Mouse (Mus musculus) CH12.LX (cell line): ENCODE data around the gene Zmynd8.

Experiments
- CTCF ChIP-seq, 2 experiments: IDR thresholded peaks in 1 of 2; conservative IDR thresholded peaks in 1 of 2; 2 replicates each; pipeline ENCODE4 v1.5.1; 2011 to 2012; ENCODE audit warnings: low read depth in 2 of 2, low read length in 2 of 2, improper control_type of control experiment in 1 of 2, inconsistent platforms in 1 of 2, mild to moderate bottlenecking in 1 of 2, moderate library complexity in 1 of 2
- EP300 ChIP-seq: IDR thresholded peaks from 2 replicates; pipeline ENCODE4 v1.6.1; 2011; ENCODE audit warnings: low read length, improper control_type of control experiment
- GABPA ChIP-seq: IDR thresholded peaks from 2 replicates; pipeline ENCODE4 v1.6.1; 2012; ENCODE audit warnings: low read depth, low read length, improper control_type of control experiment, inconsistent platforms; ENCODE audit not compliant: insufficient replicate concordance
- ZKSCAN1 ChIP-seq: IDR thresholded peaks from 2 replicates; pipeline ENCODE4 v1.6.1; 2012; ENCODE audit warnings: low read depth, inconsistent platforms, low read length, improper control_type of control experiment, borderline replicate concordance
- ZNF384 ChIP-seq: IDR thresholded peaks from 2 replicates; pipeline ENCODE4 v1.6.1; 2012; ENCODE audit warnings: low read depth, low read length, improper control_type of control experiment, inconsistent platforms

DNA sequence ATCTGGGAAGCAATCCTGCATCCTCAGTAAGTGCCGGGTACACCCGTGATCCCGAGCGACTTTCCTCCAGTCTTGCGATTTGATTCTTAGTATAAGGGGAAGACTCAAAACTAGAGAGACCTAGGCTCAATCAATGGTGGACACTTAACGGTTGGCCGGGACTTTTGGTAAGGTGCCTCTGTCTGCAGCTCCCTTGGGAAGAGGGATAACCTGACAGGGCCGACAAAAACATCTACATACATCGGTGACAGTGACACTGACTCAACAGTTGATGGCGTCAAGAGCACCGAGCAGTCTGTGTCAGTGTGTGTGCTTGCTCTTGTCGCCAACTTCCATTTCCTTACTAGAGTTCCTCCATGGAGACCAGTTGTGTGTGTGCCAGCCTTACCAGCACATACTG lies 77.1 kb downstream of the Zmynd8 start:
- no peak for TF ChIP-seq EP300
- TF ChIP-seq CTCF (conservative IDR thresholded peaks at IDR 0.05 in 1 of 2, IDR thresholded peaks at IDR 0.05 in 1 of 2; ENCODE audit: low read depth in 2 of 2, low read length in 2 of 2): no peak
- no peak for TF ChIP-seq ZKSCAN1
- TF ChIP-seq GABPA: no peak
- TF ChIP-seq ZNF384: no peak
